Mouse (Mus musculus): ENCODE measurements at regions not wholly inside any gene's neighbourhood (a gene's known extent, or its start where the extent isn't known, plus 50 kb on each side); places are given as distances from the start of the nearest gene placed in this dataset.

- no peaks in the 10 kb centered on the region for H3K27me3 ChIP-seq (replicated peaks)
- H3K27ac ChIP-seq = no peak overlapping the region
- H3K36me3 ChIP-seq = no peaks in the 10 kb centered on the region
- no peak for ATAC-seq (ENCODE audit: low FRiP score, low read depth)
- WGBS = 57% methylated on average over 7 of the region's 7 CpGs
- H3K4me3 ChIP-seq = no peak overlapping the region
- H3K4me2 ChIP-seq (replicated peaks) = no peak overlapping the region
- no peaks in the 10 kb centered on the region for H3K4me1 ChIP-seq
- H3K9ac ChIP-seq = no peak overlapping the region
- H3K9me3 ChIP-seq = no peaks in the 10 kb centered on the region
Measured at GRCm38 (mm10) chr12:5787074-5787813, 411.8 kb upstream of the Klhl29 start.

DNA sequence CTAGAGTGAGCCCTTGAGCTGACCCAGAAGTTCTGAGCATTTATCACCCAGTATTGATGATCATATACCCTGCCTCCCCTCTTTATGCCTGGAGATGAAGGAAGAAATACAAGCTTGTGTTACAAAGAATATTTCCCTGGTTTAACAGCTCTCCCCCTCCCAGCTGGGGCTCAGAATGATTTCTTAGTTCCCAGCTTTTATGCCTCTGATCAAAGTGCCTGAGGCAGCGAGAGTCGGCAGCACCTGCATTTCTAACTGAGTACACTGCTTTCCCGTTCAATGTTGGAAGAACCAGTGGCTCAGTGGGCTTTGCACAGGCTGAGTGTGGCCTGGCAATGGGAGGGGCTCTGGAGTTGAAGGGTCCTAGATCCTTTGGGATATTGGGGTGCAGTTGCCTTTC is 405.8 kb upstream of the Klhl29 start:
- Histone ChIP-seq H3K9ac (no peak overlapping the region), H3K27ac (no peak overlapping the region), H3K4me1 (no peaks in the 10 kb centered on the region), H3K9me3 (no peaks in the 10 kb centered on the region), H3K4me2 (replicated peaks) (no peak overlapping the region), H3K4me3 (no peak overlapping the region), H3K36me3 (no peaks in the 10 kb centered on the region), H3K27me3 (replicated peaks) (no peaks in the 10 kb centered on the region)
- WGBS = 55% methylated on average over 3 of the region's 3 CpGs
- ATAC-seq (ENCODE audit: low FRiP score, low read depth) = no peak

GRCm38 (mm10) chr12:5777556-5777955 is 402.1 kb upstream of the Klhl29 start:
- no peaks in the 10 kb centered on the region for H3K36me3 ChIP-seq
- H3K27ac ChIP-seq = no peak overlapping the region
- H3K4me1 ChIP-seq = no peaks in the 10 kb centered on the region
- no peak overlapping the region for H3K9ac ChIP-seq
- no peaks in the 10 kb centered on the region for H3K27me3 ChIP-seq (replicated peaks)
- H3K9me3 ChIP-seq = no peaks in the 10 kb centered on the region
- ATAC-seq (ENCODE audit: low FRiP score, low read depth) = no peak
- H3K4me3 ChIP-seq = no peak overlapping the region
- no peak overlapping the region for H3K4me2 ChIP-seq (replicated peaks)

DNA sequence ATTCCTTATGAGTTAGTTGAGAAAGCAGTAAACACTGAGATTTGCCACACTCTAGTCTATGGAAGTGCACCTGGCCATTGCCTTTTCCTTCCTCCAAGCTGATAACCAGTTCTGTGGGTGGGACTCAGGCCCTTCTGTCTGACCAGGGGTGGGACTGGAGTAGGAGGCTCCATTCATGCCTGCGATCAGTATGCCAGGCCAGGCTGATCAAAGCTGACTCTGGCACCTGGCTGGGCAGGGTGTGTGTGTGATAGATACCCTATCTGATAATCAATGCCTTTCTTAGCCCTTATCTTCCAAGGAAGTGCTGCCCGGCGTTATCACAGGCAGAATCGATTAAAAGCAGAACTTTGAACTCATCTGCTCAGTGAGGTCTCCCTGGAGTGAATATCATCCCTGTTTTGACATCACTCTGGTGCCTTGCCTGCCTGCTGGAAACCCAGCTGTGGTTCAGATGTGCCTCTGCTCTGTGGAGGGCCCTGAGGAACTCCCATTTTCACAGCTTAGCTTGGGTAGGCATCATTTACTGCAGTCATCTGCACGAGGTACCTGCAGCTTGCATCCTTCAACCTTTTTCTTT is 396.0 kb upstream of the Klhl29 start:
- Histone ChIP-seq H3K4me1 (no peaks in the 10 kb centered on the region), H3K9ac (no peak overlapping the region), H3K27ac (no peak overlapping the region), H3K27me3 (replicated peaks) (no peaks in the 10 kb centered on the region), H3K4me3 (no peak overlapping the region), H3K36me3 (no peaks in the 10 kb centered on the region), H3K4me2 (replicated peaks) (no peak overlapping the region), H3K9me3 (no peaks in the 10 kb centered on the region)
- no peak for ATAC-seq (ENCODE audit: low FRiP score, low read depth)
- WGBS = 76% methylated on average over 5 of the region's 5 CpGs

- Histone ChIP-seq H3K27ac (no peak overlapping the region), H3K4me1 (no peaks in the 10 kb centered on the region), H3K9ac (no peak overlapping the region), H3K36me3 (no peaks in the 10 kb centered on the region), H3K27me3 (replicated peaks) (no peaks in the 10 kb centered on the region), H3K9me3 (no peaks in the 10 kb centered on the region), H3K4me3 (no peak overlapping the region), H3K4me2 (replicated peaks) (no peak overlapping the region)
- 70% methylated on average over 2 of the region's 2 CpGs for WGBS
- no peak for ATAC-seq (ENCODE audit: low FRiP score, low read depth)
Measured at GRCm38 (mm10) chr12:5770531-5770930, 395.0 kb upstream of the Klhl29 start.

GRCm38 (mm10) chr12:5764445-5765170 is 389.1 kb upstream of the Klhl29 start:
- Histone ChIP-seq H3K4me2 (replicated peaks) (no peak overlapping the region), H3K4me1 (0 out of 2 replicates have a peak, but pooled peaks cover 3% of the 10 kb centered on the region), H3K36me3 (no peaks in the 10 kb centered on the region), H3K9ac (no peak overlapping the region), H3K9me3 (no peaks in the 10 kb centered on the region), H3K27ac (no peak overlapping the region), H3K27me3 (replicated peaks) (no peaks in the 10 kb centered on the region), H3K4me3 (no peak overlapping the region)
- 53% methylated on average over 6 of the region's 6 CpGs for WGBS
- no peak for ATAC-seq (ENCODE audit: low FRiP score, low read depth)

DNA sequence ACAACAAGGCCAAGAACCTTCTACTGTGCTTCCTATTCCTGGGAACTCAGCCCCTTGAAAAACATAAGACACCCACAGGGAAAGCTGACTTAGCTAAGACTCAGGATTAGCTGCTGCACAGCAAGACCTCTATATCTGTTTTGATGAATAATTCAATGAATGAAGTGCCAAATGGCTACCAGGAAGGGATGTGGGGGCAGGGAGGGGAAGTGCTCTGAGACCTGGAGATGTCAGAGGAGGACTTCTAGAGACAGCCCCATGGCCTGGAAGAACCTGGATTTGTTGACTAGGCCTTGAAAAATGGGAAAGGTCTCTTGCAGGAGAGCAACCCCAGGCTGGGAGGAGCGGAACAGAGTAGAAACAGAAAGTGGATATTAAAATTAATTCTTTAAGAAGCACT is 388.5 kb upstream of the Klhl29 start:
- no peak overlapping the region for H3K27ac ChIP-seq
- H3K4me2 ChIP-seq (replicated peaks) = no peak overlapping the region
- no peaks in the 10 kb centered on the region for H3K9me3 ChIP-seq
- no peak for ATAC-seq (ENCODE audit: low FRiP score, low read depth)
- 0 out of 2 replicates have a peak, but pooled peaks cover 3% of the 10 kb centered on the region for H3K4me1 ChIP-seq
- H3K27me3 ChIP-seq (replicated peaks) = no peaks in the 10 kb centered on the region
- 85% methylated on average over 1 of the region's 1 CpGs for WGBS
- no peaks in the 10 kb centered on the region for H3K36me3 ChIP-seq
- H3K4me3 ChIP-seq = no peak overlapping the region
- no peak overlapping the region for H3K9ac ChIP-seq

- Histone ChIP-seq H3K4me2 (replicated peaks) (no peak overlapping the region), H3K4me3 (no peak overlapping the region), H3K4me1 (0 out of 2 replicates have a peak, but pooled peaks cover 3% of the 10 kb centered on the region), H3K9me3 (no peaks in the 10 kb centered on the region), H3K9ac (no peak overlapping the region), H3K36me3 (no peaks in the 10 kb centered on the region), H3K27me3 (replicated peaks) (no peaks in the 10 kb centered on the region), H3K27ac (no peak overlapping the region)
- 86% methylated on average over 6 of the region's 6 CpGs for WGBS
- ATAC-seq (ENCODE audit: low FRiP score, low read depth) = no peak
Measured at GRCm38 (mm10) chr12:5762306-5762927, 386.9 kb upstream of the Klhl29 start.

GRCm38 (mm10) chr12:5759485-5759884 is 384.0 kb upstream of the Klhl29 start:
- Histone ChIP-seq H3K27me3 (replicated peaks) (no peaks in the 10 kb centered on the region), H3K4me3 (no peak overlapping the region), H3K9me3 (no peaks in the 10 kb centered on the region), H3K4me1 (0 out of 2 replicates have a peak, but pooled peaks cover 2% of the 10 kb centered on the region), H3K27ac (no peak overlapping the region), H3K36me3 (no peaks in the 10 kb centered on the region), H3K9ac (no peak overlapping the region), H3K4me2 (replicated peaks) (no peak overlapping the region)
- ATAC-seq (ENCODE audit: low FRiP score, low read depth) = no peak
- 80% methylated on average over 3 of the region's 3 CpGs for WGBS

DNA sequence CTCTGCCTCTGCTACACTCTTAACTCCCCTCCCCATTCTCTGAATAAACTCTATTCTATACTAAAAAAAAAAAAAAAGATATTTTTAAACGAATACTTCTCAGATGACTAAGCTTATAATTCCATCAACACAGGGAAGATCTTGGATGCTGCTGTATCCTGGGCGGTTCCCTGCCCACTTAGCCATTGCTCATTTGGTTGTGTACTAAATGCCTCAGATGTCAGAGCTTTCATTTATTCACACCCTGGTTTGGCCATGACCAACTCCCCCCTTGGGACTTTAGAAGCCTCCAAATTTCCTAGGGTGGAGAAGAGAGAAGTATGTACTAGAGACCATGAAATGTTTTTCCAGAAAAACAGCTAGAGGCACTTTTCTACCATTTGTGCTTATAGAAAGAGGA is 382.3 kb upstream of the Klhl29 start:
- Histone ChIP-seq H3K27me3 (replicated peaks) (no peaks in the 10 kb centered on the region), H3K27ac (no peak overlapping the region), H3K4me2 (replicated peaks) (no peak overlapping the region), H3K4me1 (no peaks in the 10 kb centered on the region), H3K9ac (no peak overlapping the region), H3K4me3 (no peak overlapping the region), H3K36me3 (no peaks in the 10 kb centered on the region), H3K9me3 (no peaks in the 10 kb centered on the region)
- WGBS = 85% methylated on average over 2 of the region's 2 CpGs
- ATAC-seq (ENCODE audit: low FRiP score, low read depth) = no peak

DNA sequence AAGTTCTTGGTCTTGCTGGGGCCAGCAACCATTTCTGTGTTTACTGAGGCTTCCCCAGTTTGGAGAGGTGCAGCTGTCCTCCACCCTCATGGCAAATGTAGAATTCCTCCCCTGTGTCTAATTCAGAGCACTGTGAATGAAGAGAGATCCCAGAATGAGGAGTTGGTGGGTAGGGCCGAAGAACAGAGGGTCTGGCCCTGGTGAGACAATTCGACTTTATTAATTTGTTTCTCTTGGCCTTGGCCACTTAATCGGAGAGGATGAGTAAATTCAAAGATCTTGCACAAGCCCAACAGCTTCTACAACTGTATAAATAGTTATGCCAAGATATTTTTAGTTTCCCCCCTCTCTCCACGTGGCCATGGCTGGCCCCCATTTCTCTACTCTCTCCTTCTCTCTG is 381.9 kb upstream of the Klhl29 start:
- Histone ChIP-seq H3K9ac (no peak overlapping the region), H3K36me3 (no peaks in the 10 kb centered on the region), H3K4me3 (no peak overlapping the region), H3K4me2 (replicated peaks) (no peak overlapping the region), H3K27ac (no peak overlapping the region), H3K27me3 (replicated peaks) (no peaks in the 10 kb centered on the region), H3K4me1 (no peaks in the 10 kb centered on the region), H3K9me3 (no peaks in the 10 kb centered on the region)
- WGBS = 82% methylated on average over 4 of the region's 4 CpGs
- ATAC-seq (ENCODE audit: low FRiP score, low read depth) = no peak

- H3K27ac ChIP-seq = no peak overlapping the region
- H3K4me3 ChIP-seq = no peak overlapping the region
- no peaks in the 10 kb centered on the region for H3K4me1 ChIP-seq
- H3K36me3 ChIP-seq = no peaks in the 10 kb centered on the region
- WGBS = 69% methylated on average over 1 of the region's 1 CpGs
- no peak for ATAC-seq (ENCODE audit: low FRiP score, low read depth)
- no peak overlapping the region for H3K9ac ChIP-seq
- no peak overlapping the region for H3K4me2 ChIP-seq (replicated peaks)
- no peaks in the 10 kb centered on the region for H3K27me3 ChIP-seq (replicated peaks)
- H3K9me3 ChIP-seq = no peaks in the 10 kb centered on the region
Measured at GRCm38 (mm10) chr12:5753831-5754230, 378.3 kb upstream of the Klhl29 start.

Data from neural tube, embryonic 12.5 days (tissue).